Mouse (Mus musculus): ENCODE results near the gene Osbpl8. TPM values are rescaled to one million over a fixed set of nuclear protein-coding genes. Genes with fewer than 3 reads are reported as not detected.

Gene Osbpl8
- polyA plus RNA-seq, 1 experiment from 2014 or later, result 35.3 TPM

- 56% methylated on average over 5 of the region's 5 CpGs for WGBS
Measured at GRCm38 (mm10) chr10:111237434-111237833, 72.9 kb downstream of the Osbpl8 start.

GRCm38 (mm10) chr10:111242677-111243076, 78.1 kb downstream of the Osbpl8 start:
- 84% methylated on average over 7 of the region's 7 CpGs for WGBS
- no peaks in the 10 kb centered on the region for H3K27me3 ChIP-seq (replicated peaks)
- ATAC-seq (ENCODE audit: insufficient number of reproducible peaks, low FRiP score), result no peak
- peaks cover 4% of the 10 kb centered on the region; the same call in 1 of the 2 replicates for H3K36me3 ChIP-seq
- no peaks in the 10 kb centered on the region for H3K9me3 ChIP-seq (replicated peaks)
- no peaks in the 10 kb centered on the region for H3K4me1 ChIP-seq (replicated peaks)
- no peak overlapping the region for H3K4me2 ChIP-seq
- H3K4me3 ChIP-seq, result no peak overlapping the region
- no peak overlapping the region for H3K27ac ChIP-seq (ENCODE audit: poor library complexity, severe bottlenecking)
- H3K9ac ChIP-seq, result no peak overlapping the region

More at GRCm38 (mm10) chr10:111237434-111237833, 72.9 kb downstream of the Osbpl8 start:
- H3K4me2 ChIP-seq, result no peak overlapping the region
- no peaks in the 10 kb centered on the region for H3K27me3 ChIP-seq (replicated peaks)
- no peak overlapping the region for H3K9ac ChIP-seq
- no peak overlapping the region for H3K27ac ChIP-seq (ENCODE audit: poor library complexity, severe bottlenecking)
- no peaks in the 10 kb centered on the region for H3K9me3 ChIP-seq (replicated peaks)
- H3K4me1 ChIP-seq (replicated peaks), result no peaks in the 10 kb centered on the region
- no peak overlapping the region for H3K4me3 ChIP-seq
- ATAC-seq (ENCODE audit: insufficient number of reproducible peaks, low FRiP score), result no peak
- peaks cover 4% of the 10 kb centered on the region; the same call in 1 of the 2 replicates for H3K36me3 ChIP-seq

GRCm38 (mm10) chr10:111247609-111248008, 83.1 kb downstream of the Osbpl8 start:
- Histone ChIP-seq H3K4me3 (no peak overlapping the region), H3K36me3 (no peaks in the 10 kb centered on the region), H3K4me2 (no peak overlapping the region), H3K27me3 (replicated peaks) (no peaks in the 10 kb centered on the region), H3K9ac (no peak overlapping the region), H3K9me3 (replicated peaks) (no peaks in the 10 kb centered on the region), H3K4me1 (replicated peaks) (0 out of 2 replicates have a peak, but pooled peaks cover 9% of the 10 kb centered on the region), H3K27ac (ENCODE audit: poor library complexity, severe bottlenecking) (no peak overlapping the region)
- no peak for ATAC-seq (ENCODE audit: insufficient number of reproducible peaks, low FRiP score)
- WGBS, result 52% methylated on average over 4 of the region's 4 CpGs

- no peaks in the 10 kb centered on the region for H3K27me3 ChIP-seq (replicated peaks)
- H3K4me2 ChIP-seq, result no peak overlapping the region
- no peak overlapping the region for H3K27ac ChIP-seq (ENCODE audit: poor library complexity, severe bottlenecking)
- H3K9ac ChIP-seq, result no peak overlapping the region
- H3K4me3 ChIP-seq, result no peak overlapping the region
- H3K36me3 ChIP-seq, result no peaks in the 10 kb centered on the region
- H3K9me3 ChIP-seq (replicated peaks), result no peaks in the 10 kb centered on the region
- WGBS, result 62% methylated on average over 6 of the region's 6 CpGs
- 0 out of 2 replicates have a peak, but pooled peaks cover 9% of the 10 kb centered on the region for H3K4me1 ChIP-seq (replicated peaks)
- ATAC-seq (ENCODE audit: insufficient number of reproducible peaks, low FRiP score), result no peak
Measured at GRCm38 (mm10) chr10:111248177-111248576, 83.6 kb downstream of the Osbpl8 start.

- no peak overlapping the region for H3K4me3 ChIP-seq
- no peak for ATAC-seq (ENCODE audit: insufficient number of reproducible peaks, low FRiP score)
- no peak overlapping the region for H3K9ac ChIP-seq
- no peak overlapping the region for H3K4me2 ChIP-seq
- H3K4me1 ChIP-seq (replicated peaks), result 0 out of 2 replicates have a peak, but pooled peaks cover 9% of the 10 kb centered on the region
- H3K36me3 ChIP-seq, result no peaks in the 10 kb centered on the region
- H3K27me3 ChIP-seq (replicated peaks), result no peaks in the 10 kb centered on the region
- H3K9me3 ChIP-seq (replicated peaks), result no peaks in the 10 kb centered on the region
- no peak overlapping the region for H3K27ac ChIP-seq (ENCODE audit: poor library complexity, severe bottlenecking)
- 82% methylated on average over 4 of the region's 4 CpGs for WGBS
Measured at GRCm38 (mm10) chr10:111250192-111250591, 85.6 kb downstream of the Osbpl8 start.

GRCm38 (mm10) chr10:111251666-111252065, 87.1 kb downstream of the Osbpl8 start:
- Histone ChIP-seq H3K4me2 (no peak overlapping the region), H3K4me1 (replicated peaks) (0 out of 2 replicates have a peak, but pooled peaks cover 9% of the 10 kb centered on the region), H3K27me3 (replicated peaks) (no peaks in the 10 kb centered on the region), H3K36me3 (peaks cover 4% of the 10 kb centered on the region), H3K4me3 (no peak overlapping the region), H3K27ac (ENCODE audit: poor library complexity, severe bottlenecking) (no peak overlapping the region), H3K9ac (no peak overlapping the region), H3K9me3 (replicated peaks) (no peaks in the 10 kb centered on the region)
- ATAC-seq (ENCODE audit: insufficient number of reproducible peaks, low FRiP score), result no peak
- 55% methylated on average over 5 of the region's 5 CpGs for WGBS

GRCm38 (mm10) chr10:111255228-111255627, 90.7 kb downstream of the Osbpl8 start:
- H3K36me3 ChIP-seq, result peaks cover 8% of the 10 kb centered on the region
- ATAC-seq (ENCODE audit: insufficient number of reproducible peaks, low FRiP score), result no peak
- H3K27ac ChIP-seq (ENCODE audit: poor library complexity, severe bottlenecking), result no peak overlapping the region
- no peaks in the 10 kb centered on the region for H3K27me3 ChIP-seq (replicated peaks)
- WGBS, result 92% methylated on average over 6 of the region's 6 CpGs
- H3K4me2 ChIP-seq, result no peak overlapping the region
- 0 out of 2 replicates have a peak, but pooled peaks cover 4% of the 10 kb centered on the region for H3K4me1 ChIP-seq (replicated peaks)
- no peak overlapping the region for H3K9ac ChIP-seq
- H3K4me3 ChIP-seq, result no peak overlapping the region
- no peaks in the 10 kb centered on the region for H3K9me3 ChIP-seq (replicated peaks)

- Histone ChIP-seq H3K27ac (ENCODE audit: poor library complexity, severe bottlenecking) (no peak overlapping the region), H3K36me3 (peaks cover 8% of the 10 kb centered on the region), H3K4me2 (no peak overlapping the region), H3K4me1 (replicated peaks) (0 out of 2 replicates have a peak, but pooled peaks cover 4% of the 10 kb centered on the region), H3K4me3 (no peak overlapping the region), H3K27me3 (replicated peaks) (no peaks in the 10 kb centered on the region), H3K9me3 (replicated peaks) (no peaks in the 10 kb centered on the region), H3K9ac (no peak overlapping the region)
- 80% methylated on average over 3 of the region's 3 CpGs for WGBS
- ATAC-seq (ENCODE audit: insufficient number of reproducible peaks, low FRiP score), result peak; percentile 72
Measured at GRCm38 (mm10) chr10:111256156-111256555, 91.6 kb downstream of the Osbpl8 start.

- Histone ChIP-seq H3K27me3 (replicated peaks) (no peaks in the 10 kb centered on the region), H3K27ac (ENCODE audit: poor library complexity, severe bottlenecking) (no peak overlapping the region), H3K36me3 (peaks cover 8% of the 10 kb centered on the region), H3K9ac (no peak overlapping the region), H3K4me1 (replicated peaks) (no peaks in the 10 kb centered on the region), H3K9me3 (replicated peaks) (no peaks in the 10 kb centered on the region), H3K4me3 (no peak overlapping the region), H3K4me2 (no peak overlapping the region)
- WGBS, result 84% methylated on average over 3 of the region's 3 CpGs
- no peak for ATAC-seq (ENCODE audit: insufficient number of reproducible peaks, low FRiP score)
Measured at GRCm38 (mm10) chr10:111257358-111257757, 92.8 kb downstream of the Osbpl8 start.

- Histone ChIP-seq H3K36me3 (peaks cover 8% of the 10 kb centered on the region), H3K9me3 (replicated peaks) (no peaks in the 10 kb centered on the region), H3K4me2 (no peak overlapping the region), H3K9ac (no peak overlapping the region), H3K27ac (ENCODE audit: poor library complexity, severe bottlenecking) (no peak overlapping the region), H3K4me1 (replicated peaks) (no peaks in the 10 kb centered on the region), H3K4me3 (no peak overlapping the region), H3K27me3 (replicated peaks) (no peaks in the 10 kb centered on the region)
- no peak for ATAC-seq (ENCODE audit: insufficient number of reproducible peaks, low FRiP score)
- 84% methylated on average over 3 of the region's 3 CpGs for WGBS
Measured at GRCm38 (mm10) chr10:111258256-111258655, 93.7 kb downstream of the Osbpl8 start.

GRCm38 (mm10) chr10:111271687-111272086, 107.1 kb downstream of the Osbpl8 start:
- peak; percentile 54; the same call in 1 of the 2 replicates for ATAC-seq (ENCODE audit: insufficient number of reproducible peaks, low FRiP score)

GRCm38 (mm10) chr10:111272905-111273304, 108.4 kb downstream of the Osbpl8 start:
- H3K27me3 ChIP-seq (replicated peaks), result no peaks in the 10 kb centered on the region
- H3K27ac ChIP-seq (ENCODE audit: poor library complexity, severe bottlenecking), result peak overlapping the region; percentile 26; the same call in 1 of the 2 replicates
- no peak overlapping the region for H3K9ac ChIP-seq
- H3K4me1 ChIP-seq (replicated peaks), result peaks cover 23% of the 10 kb centered on the region
- ATAC-seq (ENCODE audit: insufficient number of reproducible peaks, low FRiP score), result peak; percentile 59
- H3K9me3 ChIP-seq (replicated peaks), result no peaks in the 10 kb centered on the region
- no peak overlapping the region for H3K4me3 ChIP-seq
- H3K4me2 ChIP-seq, result no peak overlapping the region
- WGBS, result 45% methylated on average over 11 of the region's 11 CpGs
- peaks cover 55% of the 10 kb centered on the region for H3K36me3 ChIP-seq

More at GRCm38 (mm10) chr10:111271687-111272086, 107.1 kb downstream of the Osbpl8 start:
- Histone ChIP-seq H3K4me1 (replicated peaks) (peaks cover 23% of the 10 kb centered on the region), H3K4me2 (peak overlapping the region; percentile 47), H3K9ac (no peak overlapping the region), H3K27ac (ENCODE audit: poor library complexity, severe bottlenecking) (peak overlapping the region; percentile 59; the same call in 1 of the 2 replicates), H3K4me3 (no peak overlapping the region), H3K27me3 (replicated peaks) (no peaks in the 10 kb centered on the region), H3K36me3 (peaks cover 52% of the 10 kb centered on the region), H3K9me3 (replicated peaks) (no peaks in the 10 kb centered on the region)
- WGBS, result 29% methylated on average over 15 of the region's 15 CpGs

Measured in heart, embryonic 12.5 days (tissue).